Mouse (Mus musculus): ENCODE data around the gene Slc9a2. TPM values are rescaled to one million over a fixed set of nuclear protein-coding genes. Genes with fewer than 3 reads are reported as not detected.

Slc9a2 gene
- polyA plus RNA-seq, 1 experiment from 2014 or later: 3.0 TPM

- WGBS: 62% methylated on average over 2 of the region's 2 CpGs
- no peak for ATAC-seq
Observed at GRCm38 (mm10) chr1:40740739-40741138, 60.4 kb downstream of the Slc9a2 start.

DNA sequence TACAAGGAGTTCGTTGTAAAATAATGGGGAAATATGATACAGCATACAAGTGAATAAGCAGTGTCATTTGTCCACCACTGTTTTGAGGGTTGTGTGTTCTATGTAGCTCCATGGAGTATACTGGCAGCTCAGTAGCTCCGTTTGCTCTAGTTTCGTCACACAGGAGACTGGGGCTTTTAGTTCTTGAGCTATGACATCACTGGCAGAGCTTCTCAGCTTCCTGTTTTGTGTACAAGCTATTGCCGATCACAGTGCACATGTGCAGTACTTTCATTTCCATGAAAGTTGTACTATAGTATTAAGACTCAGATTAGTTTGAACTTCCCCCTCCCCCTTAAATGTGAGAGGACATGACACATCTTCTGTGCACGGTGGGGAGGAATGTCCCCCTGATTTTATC, 65.7 kb downstream of the Slc9a2 start:
- no peak for TF ChIP-seq CTCF (IDR thresholded peaks at IDR 0.05; ENCODE audit: low read depth)
- WGBS: 66% methylated on average over 5 of the region's 5 CpGs
- no peak for ATAC-seq

More at GRCm38 (mm10) chr1:40740739-40741138, 60.4 kb downstream of the Slc9a2 start:
- Histone ChIP-seq H3K4me3 (ENCODE audit: low read depth, low read length) (no peak overlapping the region), H3K27ac (ENCODE audit: low read depth, low read length) (no peak overlapping the region), H3K9ac (ENCODE audit: low read depth, low read length) (no peak overlapping the region), H3K27me3 (replicated peaks; ENCODE audit: control insufficient read depth, insufficient read depth, low read length) (no peaks in the 10 kb centered on the region), H3K4me2 (replicated peaks; ENCODE audit: low read depth) (no peak overlapping the region), H3K9me3 (ENCODE audit: control insufficient read depth) (no peaks in the 10 kb centered on the region), H3K4me1 (replicated peaks; ENCODE audit: control insufficient read depth, insufficient read depth, low read length) (no peaks in the 10 kb centered on the region), H3K36me3 (ENCODE audit: control insufficient read depth, insufficient read depth) (no peaks in the 10 kb centered on the region)
- no peak for TF ChIP-seq CTCF (IDR thresholded peaks at IDR 0.05; ENCODE audit: low read depth)

DNA sequence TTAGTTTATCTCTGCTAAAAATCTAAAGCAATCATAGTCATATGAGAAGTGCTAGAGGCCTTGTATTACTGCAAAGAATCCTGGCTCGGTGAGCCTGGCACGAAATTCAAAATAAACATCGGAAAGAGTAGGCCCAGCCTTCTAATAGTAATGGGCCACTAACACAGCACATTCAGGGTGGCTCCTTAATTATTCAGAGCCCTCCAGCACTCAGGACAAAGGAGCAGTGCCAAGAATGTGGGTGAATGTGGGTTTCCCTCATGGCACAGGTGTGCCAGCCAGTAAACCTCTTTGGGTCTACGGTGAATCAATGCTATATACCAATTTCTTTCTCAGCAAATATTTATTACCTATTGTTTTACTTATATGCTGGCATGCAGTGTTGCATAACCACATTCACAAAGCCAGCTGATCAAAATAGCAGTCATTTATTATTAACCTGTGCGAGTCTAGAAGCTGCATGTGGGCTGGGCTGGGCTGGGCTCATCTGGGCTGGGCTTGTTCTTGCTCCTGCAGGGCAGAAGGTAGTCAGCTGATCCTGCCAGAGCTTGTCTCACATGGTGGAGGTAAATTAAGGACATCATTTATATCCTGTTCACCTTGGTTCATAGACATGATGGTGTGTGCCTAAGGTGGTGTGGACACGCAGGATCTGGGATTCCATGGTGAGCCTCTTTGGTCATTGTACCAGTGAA, 79.5 kb downstream of the Slc9a2 start:
- Histone ChIP-seq H3K4me1 (replicated peaks; ENCODE audit: control insufficient read depth, insufficient read depth, low read length) (no peaks in the 10 kb centered on the region; the same call in 1 of the 2 replicates), H3K27me3 (replicated peaks; ENCODE audit: control insufficient read depth, insufficient read depth, low read length) (no peaks in the 10 kb centered on the region), H3K9me3 (ENCODE audit: control insufficient read depth) (no peaks in the 10 kb centered on the region), H3K4me3 (ENCODE audit: low read depth, low read length) (no peak overlapping the region), H3K9ac (ENCODE audit: low read depth, low read length) (no peak overlapping the region), H3K36me3 (ENCODE audit: control insufficient read depth, insufficient read depth) (no peaks in the 10 kb centered on the region; the same call in 1 of the 2 replicates), H3K27ac (ENCODE audit: low read depth, low read length) (no peak overlapping the region), H3K4me2 (replicated peaks; ENCODE audit: low read depth) (no peak overlapping the region)
- ATAC-seq: peak; percentile 66
- WGBS: 57% methylated on average over 6 of the region's 6 CpGs
- TF ChIP-seq CTCF (IDR thresholded peaks at IDR 0.05; ENCODE audit: low read depth): no peak

More for the DNA sequence above, 65.7 kb downstream of the Slc9a2 start:
- H3K9ac ChIP-seq (ENCODE audit: low read depth, low read length): no peak overlapping the region
- no peaks in the 10 kb centered on the region for H3K27me3 ChIP-seq (replicated peaks; ENCODE audit: control insufficient read depth, insufficient read depth, low read length)
- H3K4me3 ChIP-seq (ENCODE audit: low read depth, low read length): no peak overlapping the region
- H3K9me3 ChIP-seq (ENCODE audit: control insufficient read depth): no peaks in the 10 kb centered on the region
- H3K4me1 ChIP-seq (replicated peaks; ENCODE audit: control insufficient read depth, insufficient read depth, low read length): no peaks in the 10 kb centered on the region
- H3K4me2 ChIP-seq (replicated peaks; ENCODE audit: low read depth): no peak overlapping the region
- H3K27ac ChIP-seq (ENCODE audit: low read depth, low read length): no peak overlapping the region
- H3K36me3 ChIP-seq (ENCODE audit: control insufficient read depth, insufficient read depth): no peaks in the 10 kb centered on the region

- no peak overlapping the region for H3K27ac ChIP-seq (ENCODE audit: low read depth, low read length)
- 85% methylated on average over 1 of the region's 1 CpGs for WGBS
- peak overlapping the region; percentile 40; the same call in 1 of the 2 replicates for H3K4me2 ChIP-seq (replicated peaks; ENCODE audit: low read depth)
- H3K36me3 ChIP-seq (ENCODE audit: control insufficient read depth, insufficient read depth): no peaks in the 10 kb centered on the region; the same call in 1 of the 2 replicates
- peaks cover 2% of the 10 kb centered on the region for H3K4me1 ChIP-seq (replicated peaks; ENCODE audit: control insufficient read depth, insufficient read depth, low read length)
- no peaks in the 10 kb centered on the region for H3K27me3 ChIP-seq (replicated peaks; ENCODE audit: control insufficient read depth, insufficient read depth, low read length)
- no peaks in the 10 kb centered on the region for H3K9me3 ChIP-seq (ENCODE audit: control insufficient read depth)
- TF ChIP-seq CTCF (IDR thresholded peaks at IDR 0.05; ENCODE audit: low read depth): peak; percentile 48
- no peak overlapping the region for H3K4me3 ChIP-seq (ENCODE audit: low read depth, low read length)
- no peak for ATAC-seq
- H3K9ac ChIP-seq (ENCODE audit: low read depth, low read length): no peak overlapping the region
Observed at GRCm38 (mm10) chr1:40764042-40764441, 83.7 kb downstream of the Slc9a2 start.

DNA sequence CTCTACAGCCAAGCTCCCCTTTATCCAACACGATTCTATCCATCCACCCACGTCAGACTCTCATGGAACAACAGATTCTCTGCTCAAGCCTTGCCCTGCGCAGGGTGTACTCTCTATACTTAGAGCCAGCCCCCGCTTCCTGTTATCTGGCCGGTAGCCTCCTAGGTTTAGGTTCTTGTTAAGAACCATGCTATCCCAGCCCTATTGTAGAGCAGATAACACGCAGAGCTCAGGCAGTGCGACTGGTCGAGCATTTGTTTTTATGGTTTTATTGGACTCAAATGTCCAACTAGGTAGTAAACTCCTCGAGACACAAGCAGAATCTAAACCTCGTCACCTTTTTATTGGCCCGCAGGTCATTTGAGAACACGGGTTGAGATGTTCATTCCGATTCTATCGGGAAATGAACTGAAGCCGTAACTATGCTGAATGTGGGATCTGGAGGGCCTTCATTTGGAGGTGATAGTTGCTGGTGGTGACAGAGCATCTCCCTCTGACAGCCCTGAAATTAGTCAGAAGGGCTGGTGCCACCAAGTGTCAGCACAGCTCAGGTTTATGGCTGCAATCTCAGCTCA, 84.4 kb downstream of the Slc9a2 start:
- no peak overlapping the region for H3K27ac ChIP-seq (ENCODE audit: low read depth, low read length)
- no peak for TF ChIP-seq CTCF (IDR thresholded peaks at IDR 0.05; ENCODE audit: low read depth)
- peak overlapping the region; percentile 40 for H3K4me2 ChIP-seq (replicated peaks; ENCODE audit: low read depth)
- no peak overlapping the region for H3K9ac ChIP-seq (ENCODE audit: low read depth, low read length)
- peak; percentile 94 for ATAC-seq
- H3K9me3 ChIP-seq (ENCODE audit: control insufficient read depth): no peaks in the 10 kb centered on the region
- H3K36me3 ChIP-seq (ENCODE audit: control insufficient read depth, insufficient read depth): no peaks in the 10 kb centered on the region; the same call in 1 of the 2 replicates
- no peak overlapping the region for H3K4me3 ChIP-seq (ENCODE audit: low read depth, low read length)
- 33% methylated on average over 15 of the region's 15 CpGs for WGBS
- H3K4me1 ChIP-seq (replicated peaks; ENCODE audit: control insufficient read depth, insufficient read depth, low read length): peaks cover 2% of the 10 kb centered on the region
- no peaks in the 10 kb centered on the region for H3K27me3 ChIP-seq (replicated peaks; ENCODE audit: control insufficient read depth, insufficient read depth, low read length)

- Histone ChIP-seq H3K4me1 (replicated peaks; ENCODE audit: control insufficient read depth, insufficient read depth, low read length) (peaks cover 2% of the 10 kb centered on the region; the same call in 1 of the 2 replicates), H3K9ac (ENCODE audit: low read depth, low read length) (no peak overlapping the region), H3K27ac (ENCODE audit: low read depth, low read length) (no peak overlapping the region), H3K36me3 (ENCODE audit: control insufficient read depth, insufficient read depth) (no peaks in the 10 kb centered on the region; the same call in 1 of the 2 replicates), H3K4me3 (ENCODE audit: low read depth, low read length) (no peak overlapping the region), H3K27me3 (replicated peaks; ENCODE audit: control insufficient read depth, insufficient read depth, low read length) (no peaks in the 10 kb centered on the region), H3K9me3 (ENCODE audit: control insufficient read depth) (no peaks in the 10 kb centered on the region), H3K4me2 (replicated peaks; ENCODE audit: low read depth) (no peak overlapping the region)
- ATAC-seq: no peak
- TF ChIP-seq CTCF (IDR thresholded peaks at IDR 0.05; ENCODE audit: low read depth): no peak
- whole genome bisulfite sequencing: 76% methylated on average over 12 of the region's 12 CpGs
Observed at GRCm38 (mm10) chr1:40765521-40765920, 85.1 kb downstream of the Slc9a2 start.

Measured in intestine, postnatal 0 days (tissue).